ENCODE assay signal across 8 mouse cellular contexts in the genomic region with DNA sequence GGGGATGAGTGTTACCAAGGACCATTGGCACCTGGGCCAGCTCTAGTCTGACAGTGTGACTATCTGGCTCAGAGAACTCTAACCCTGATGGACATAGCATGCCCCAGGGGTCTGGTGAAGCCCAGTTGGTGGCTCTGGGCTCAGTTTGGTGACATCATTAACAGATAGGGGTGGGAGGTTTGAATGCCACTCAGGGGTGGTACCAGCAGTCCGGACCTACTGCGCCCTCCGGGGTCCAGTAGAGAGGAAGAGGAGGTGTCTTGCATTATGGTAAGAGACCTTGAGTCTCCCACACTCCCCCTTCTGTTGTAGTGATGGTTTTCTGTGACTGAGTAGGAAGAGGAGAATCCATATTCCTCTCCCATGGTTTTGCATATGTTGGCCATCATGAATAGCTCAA. TPM values are rescaled to one million over a fixed set of nuclear protein-coding genes. Genes with fewer than 3 reads are reported as not detected.
DNase-seq lines count a peak whose midpoint lies in the region; ATAC-seq and TF ChIP-seq lines count a peak whose summit lies in the region.

No protein-coding gene starts in this region.

- H3K27ac ChIP-seq in spleen, adult 2 months (ENCODE audit: insufficient read depth, low read length), result peak overlapping the region; percentile 14; the same call in 1 of the 2 replicates
- peak overlapping the region; percentile 51 for H3K27ac ChIP-seq in liver, embryonic 11.5 days (ENCODE audit: low read depth, low read length)
- H3K27ac ChIP-seq in stomach, postnatal 0 days (replicated peaks), result no peak overlapping the region; the same call in 1 of the 2 replicates

- H3K27me3 ChIP-seq in spleen, adult 2 months (ENCODE audit: control insufficient read depth, insufficient read depth, low read length), result no peaks in the 10 kb centered on the region
- H3K27me3 ChIP-seq in liver, embryonic 11.5 days (replicated peaks; ENCODE audit: control insufficient read depth, insufficient read depth, low read length), result no peaks in the 10 kb centered on the region
- no peaks in the 10 kb centered on the region for H3K27me3 ChIP-seq in stomach, postnatal 0 days (ENCODE audit: control insufficient read depth, insufficient read depth, low read length)

- peak overlapping the region; percentile 90 for H3K9ac ChIP-seq in liver, embryonic 11.5 days (ENCODE audit: low read depth, low read length)
- H3K9ac ChIP-seq in stomach, postnatal 0 days (ENCODE audit: low read length), result peak overlapping the region; percentile 27; the same call in 1 of the 2 replicates

- intact Hi-C loops in heart, postnatal 25 days (cut with DNase I), result no loop called here

- peaks cover 15% of the 10 kb centered on the region; the same call in 1 of the 2 replicates for H3K4me1 ChIP-seq in spleen, adult 2 months (ENCODE audit: control insufficient read depth, insufficient read depth, insufficient read length)
- H3K4me1 ChIP-seq in liver, embryonic 11.5 days (replicated peaks; ENCODE audit: control insufficient read depth, insufficient read depth, low read length), result peaks cover 76% of the 10 kb centered on the region
- H3K4me1 ChIP-seq in stomach, postnatal 0 days (replicated peaks; ENCODE audit: control insufficient read depth, insufficient read depth), result peaks cover 34% of the 10 kb centered on the region

- TF ChIP-seq EP300 in stomach, postnatal 0 days (optimal IDR thresholded peaks at IDR 0.05), result no peak

- H3K4me3 ChIP-seq in spleen, adult 2 months (ENCODE audit: extremely low read depth, insufficient read depth, insufficient read length), result peak overlapping the region; percentile 76
- H3K4me3 ChIP-seq in liver, embryonic 11.5 days (ENCODE audit: low read depth, low read length), result peak overlapping the region; percentile 89
- H3K4me3 ChIP-seq in stomach, postnatal 0 days (ENCODE audit: low read depth, low read length), result no peak overlapping the region

- no peak for TF ChIP-seq CTCF in spleen, adult 2 months (IDR thresholded peaks at IDR 0.05; ENCODE audit: extremely low read depth, insufficient read depth, insufficient read length, insufficient replicate concordance)
- TF ChIP-seq CTCF in stomach, postnatal 0 days (IDR thresholded peaks at IDR 0.05; ENCODE audit: low read depth), result no peak

- no peaks in the 10 kb centered on the region; the same call in 1 of the 2 replicates for H3K36me3 ChIP-seq in spleen, adult 2 months (ENCODE audit: control insufficient read depth, insufficient read depth, low read length)
- peaks cover 13% of the 10 kb centered on the region for H3K36me3 ChIP-seq in liver, embryonic 11.5 days (ENCODE audit: control insufficient read depth, insufficient read depth, low read length)
- H3K36me3 ChIP-seq in stomach, postnatal 0 days (ENCODE audit: control insufficient read depth, insufficient read depth, low read length), result peaks cover 2% of the 10 kb centered on the region; the same call in 1 of the 2 replicates

- H3K9me3 ChIP-seq in liver, embryonic 11.5 days (ENCODE audit: control insufficient read depth, low read length), result no peaks in the 10 kb centered on the region
- no peaks in the 10 kb centered on the region for H3K9me3 ChIP-seq in stomach, postnatal 0 days (ENCODE audit: control insufficient read depth, low read length)

- ATAC-seq in liver, embryonic 11.5 days (replicated peaks; ENCODE audit: low FRiP score), result no peak
- no peak for ATAC-seq in stomach, postnatal 0 days (ENCODE audit: low FRiP score, low TSS enrichment)

- WGBS in spleen, adult 2 months, result 66% methylated on average over 3 of the region's 3 CpGs
- 95% methylated on average over 3 of the region's 3 CpGs for WGBS in liver, embryonic 11.5 days
- WGBS in stomach, postnatal 0 days, result 94% methylated on average over 3 of the region's 3 CpGs

- DNase-seq in heart, adult 11 months, result peak; percentile 82
- DNase-seq in heart, postnatal 25 days (ENCODE audit: low spot score), result no peak
- DNase-seq in spleen, adult 2 months (ENCODE audit: low read depth in 1 of 2, low spot score in 2 of 2), result no peak
- no peak for DNase-seq in spleen, adult 12 weeks (ENCODE audit: low spot score)
- no peak for DNase-seq in liver, embryonic 11.5 days (ENCODE audit: low spot score)
- DNase-seq in stomach, postnatal 0 days (ENCODE audit: low spot score), result no peak
- DNase-seq in frontal cortex, postnatal 36 days (ENCODE audit: low spot score in 2 of 2), result no peak
- no peak for DNase-seq in gastrocnemius, adult 18-20 months (ENCODE audit: low spot score)

- peak overlapping the region; percentile 91 for H3K4me2 ChIP-seq in liver, embryonic 11.5 days
- H3K4me2 ChIP-seq in stomach, postnatal 0 days (replicated peaks; ENCODE audit: low read depth), result peak overlapping the region; percentile 93

- no peak for TF ChIP-seq POLR2A in spleen, adult 2 months (IDR thresholded peaks at IDR 0.05; ENCODE audit: low read depth, low read length)

RNA-seq across cellular contexts. Expression of a gene that starts 3.4 kb away (rescaled TPM):
- 10 to 100 TPM; 23.0 to 23.1 TPM for total RNA-seq in heart, postnatal 25 days (2021)
- polyA plus RNA-seq in spleen, adult 2 months (2012; rRNA removed), result 56.5 and 66.0 TPM in 2 replicates
- polyA plus RNA-seq in liver, embryonic 11.5 days (2014; fragmentation: Nextera tagmentation; extraction: Ambion mirVana), result 11.1 and 15.0 TPM in 2 replicates
- polyA plus RNA-seq in stomach, postnatal 0 days (2015; fragmentation: Nextera tagmentation; extraction: Ambion mirVana), result 5.7 and 6.8 TPM in 2 replicates
- total RNA-seq in gastrocnemius, adult 18-20 months (2021), result 10 to 100 TPM; 19.7 to 22.0 TPM
